Mouse (Mus musculus) left cerebral cortex, adult 9 months (tissue): ENCODE results near the gene Gm20431.

Source experiments
- DNase-seq, 2 experiments: peaks; one replicate each; pipeline ENCODE4 v3.0.0; 2022; ENCODE audit warnings: low spot score in 2 of 2

The Gm20431 gene

DNA sequence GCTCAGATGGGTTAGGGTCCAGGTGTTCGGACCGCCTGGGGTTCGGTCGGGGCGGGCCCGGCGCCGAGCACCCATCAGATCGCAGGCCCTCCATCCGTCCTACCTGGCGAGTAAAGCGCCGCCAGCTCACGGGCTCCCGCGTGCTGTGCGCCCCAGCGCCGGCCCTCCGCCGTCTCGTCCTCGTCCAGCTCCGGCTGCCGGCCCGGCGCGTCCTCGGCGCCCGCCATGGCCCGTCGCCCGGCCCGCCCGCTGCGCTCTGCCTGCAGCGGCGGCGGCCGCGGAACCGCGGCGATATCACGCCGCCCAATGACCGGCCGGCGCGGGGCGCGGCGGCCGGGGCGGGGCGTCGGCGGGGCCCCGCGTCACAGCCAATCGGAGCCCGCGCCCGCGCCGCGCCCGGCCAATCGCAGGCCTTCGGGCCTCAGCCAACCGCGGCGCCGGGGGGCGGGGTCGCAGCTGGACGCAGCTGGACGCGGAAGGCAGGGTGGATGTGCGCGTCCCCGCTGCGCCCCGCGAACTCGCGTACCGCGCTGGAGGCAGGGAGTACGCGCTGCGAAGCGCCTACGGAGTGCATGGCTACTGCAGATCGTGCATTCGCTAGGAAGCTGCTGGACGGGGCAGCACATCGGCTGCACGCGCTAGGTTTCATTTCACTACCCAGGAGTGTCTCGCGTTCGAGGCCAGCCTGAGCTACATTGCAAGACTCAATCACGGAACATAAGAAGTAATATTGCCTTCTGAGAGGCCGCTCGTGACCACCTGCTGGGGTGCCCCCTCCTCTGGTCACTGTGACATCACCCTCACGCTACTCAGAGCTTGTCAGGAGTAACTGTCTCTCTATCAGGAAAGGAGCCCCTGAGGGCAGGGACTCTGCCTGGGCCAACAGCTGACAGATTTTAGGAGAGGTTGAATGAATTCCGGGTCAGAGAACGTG is at the start of gene Gm20431:
Gm20431 (minus strand) TSS at position 227 of the 934 bp plus-strand sequence.
- peak; percentile 84 to 93 for DNase-seq

DNA sequence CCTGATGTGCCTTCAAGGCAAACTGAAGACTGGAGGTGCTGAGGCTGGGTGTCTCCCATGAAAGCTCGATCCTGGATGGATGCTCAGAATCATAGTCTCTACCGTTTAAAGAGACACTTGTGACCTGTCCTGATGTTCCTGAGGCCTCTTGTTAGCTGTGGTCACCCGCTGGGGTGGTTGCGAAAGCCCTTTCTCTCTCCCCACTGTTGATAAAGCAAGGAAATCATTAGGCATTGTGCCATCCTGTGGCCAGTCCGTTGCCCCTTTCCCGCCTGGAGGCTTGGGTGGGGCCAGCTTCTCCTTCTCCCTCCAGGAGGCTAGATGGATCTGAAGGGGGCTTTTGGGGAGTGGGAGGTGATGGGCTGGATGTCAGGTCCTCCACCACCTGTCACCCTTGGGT is 49.3 kb upstream of the Gm20431 start:
- DNase-seq = no peak

GRCm38 (mm10) chr2:167709969-167710368 is 48.7 kb upstream of the Gm20431 start:
- DNase-seq = no peak

DNA sequence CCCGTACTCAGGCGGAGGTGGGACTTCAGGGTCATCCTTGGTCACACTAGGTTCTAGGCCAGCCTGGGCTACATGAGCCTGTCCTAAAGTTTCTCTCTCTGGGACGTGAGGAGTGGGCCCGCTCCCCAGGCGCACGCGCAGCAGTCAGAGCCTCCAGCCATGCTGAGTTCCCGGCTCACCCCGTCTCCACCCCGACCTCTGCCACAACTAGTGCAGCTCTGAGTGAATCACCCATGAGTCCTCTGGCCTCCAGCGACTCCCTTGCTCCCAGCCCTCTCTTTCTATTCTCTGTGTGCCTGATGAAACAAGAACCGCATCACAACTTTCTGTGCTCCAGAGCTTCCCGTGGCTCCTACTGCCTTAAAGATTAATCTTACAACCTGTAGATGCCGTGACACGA is 47.1 kb upstream of the Gm20431 start:
- no peak for DNase-seq

- no peak for DNase-seq
Measured at GRCm38 (mm10) chr2:167706183-167706939, 45.1 kb upstream of the Gm20431 start.

DNA sequence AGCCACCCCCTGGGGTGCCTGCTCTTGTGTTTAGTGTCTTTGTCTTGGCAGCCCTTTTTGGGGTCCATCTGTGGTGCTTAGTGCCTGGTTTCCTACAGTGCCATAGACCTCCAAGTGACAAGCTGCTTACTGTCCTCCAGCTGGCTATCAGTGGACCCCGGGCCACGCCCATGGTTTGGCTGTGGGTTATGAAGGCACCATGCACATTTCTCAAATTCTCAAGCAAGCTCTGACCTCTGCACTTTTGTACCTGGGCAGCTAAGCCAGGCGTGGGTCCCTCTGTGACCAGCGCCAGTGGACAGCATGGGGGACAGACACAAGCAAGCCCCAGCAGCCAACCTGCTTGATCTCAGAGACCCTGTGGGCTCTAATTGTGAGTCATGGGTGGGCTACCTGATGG is 43.1 kb upstream of the Gm20431 start:
- no peak for DNase-seq

DNA sequence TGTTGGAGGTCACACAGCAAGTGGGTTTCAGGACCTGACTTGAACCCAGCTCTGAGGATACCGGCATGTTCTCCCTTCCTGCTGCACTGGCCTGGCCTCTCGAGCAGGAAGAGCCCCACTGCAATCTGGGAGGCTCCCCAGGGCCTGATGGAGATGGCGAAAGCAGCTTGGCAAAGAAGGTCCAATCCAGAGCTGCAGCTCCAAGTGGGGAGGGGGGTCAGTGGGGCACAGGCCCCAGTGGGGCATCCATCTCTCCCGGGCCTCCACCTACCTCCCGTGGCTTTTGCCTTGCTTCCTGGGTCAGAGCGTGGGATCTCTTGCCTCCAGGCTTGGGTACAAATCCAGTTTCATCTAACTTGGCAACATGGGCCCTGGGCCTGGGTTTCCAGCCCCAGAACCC is 40.8 kb upstream of the Gm20431 start:
- no peak for DNase-seq

GRCm38 (mm10) chr2:167701472-167701871 is 40.2 kb upstream of the Gm20431 start:
- DNase-seq = no peak

- DNase-seq = no peak
Measured at GRCm38 (mm10) chr2:167700018-167700417, 38.7 kb upstream of the Gm20431 start.

DNA sequence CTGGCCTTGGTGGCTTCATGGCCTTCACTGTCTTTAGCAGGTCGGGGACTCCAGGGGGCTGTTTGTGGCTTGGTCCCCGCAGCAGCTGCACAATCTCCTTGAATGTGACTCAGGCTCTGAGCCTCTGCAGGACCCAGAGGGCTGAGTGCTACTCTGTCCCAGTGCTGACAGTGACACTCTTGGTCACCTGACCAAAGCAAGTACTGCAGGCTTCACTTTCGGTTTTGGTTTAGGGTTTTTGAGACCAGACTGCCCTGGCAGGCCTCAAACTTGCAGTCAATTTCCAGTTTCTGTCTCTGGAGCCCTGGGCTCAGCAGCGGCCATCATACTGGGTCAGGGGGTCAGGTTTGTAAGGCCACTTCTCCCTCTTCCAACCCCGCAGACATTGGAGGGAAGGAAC is 36.6 kb upstream of the Gm20431 start:
- no peak for DNase-seq

- DNase-seq = no peak
Measured at GRCm38 (mm10) chr2:167696143-167696542, 34.8 kb upstream of the Gm20431 start.

GRCm38 (mm10) chr2:167695491-167695890 is 34.2 kb upstream of the Gm20431 start:
- no peak for DNase-seq

DNA sequence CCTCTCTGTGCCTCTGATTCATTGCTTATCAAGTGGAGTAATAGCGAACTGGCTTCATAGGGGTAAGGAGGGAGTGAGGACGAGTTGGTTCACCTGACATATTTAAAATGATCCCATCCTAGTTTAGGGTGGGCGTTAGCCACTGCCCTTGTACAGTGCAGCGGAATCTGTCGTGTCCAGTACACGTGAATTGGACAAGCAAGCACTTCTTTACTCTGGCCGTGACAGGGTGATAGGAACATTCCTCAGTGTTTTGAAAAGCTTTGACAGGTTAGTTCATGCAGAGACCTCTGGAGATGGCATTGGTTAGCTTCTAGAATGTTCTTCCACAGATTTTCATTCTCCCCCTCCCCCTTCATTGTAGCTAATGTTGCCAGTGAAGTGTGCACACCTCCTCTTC is 33.7 kb upstream of the Gm20431 start:
- DNase-seq = no peak

DNA sequence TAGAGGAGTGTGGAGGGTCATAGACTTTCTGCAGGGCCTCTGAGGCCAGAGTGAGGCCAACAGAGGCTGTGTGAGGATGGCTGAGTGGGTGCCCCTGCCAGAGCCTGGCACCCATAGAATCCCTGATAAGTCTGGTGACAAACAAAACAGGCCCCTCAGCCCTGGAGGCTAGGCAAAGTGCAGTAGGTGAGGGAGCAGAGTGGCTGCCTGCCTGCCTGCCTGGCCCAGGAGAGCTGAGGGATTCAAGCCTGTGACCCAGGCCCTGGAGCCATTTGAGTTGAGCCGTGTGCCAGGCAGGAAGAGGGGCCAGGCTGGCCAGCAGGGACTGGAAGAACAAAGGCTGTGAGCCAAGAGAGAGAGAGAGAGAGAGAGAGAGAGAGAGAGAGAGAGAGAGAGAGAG is 32.9 kb upstream of the Gm20431 start:
- DNase-seq = no peak

DNA sequence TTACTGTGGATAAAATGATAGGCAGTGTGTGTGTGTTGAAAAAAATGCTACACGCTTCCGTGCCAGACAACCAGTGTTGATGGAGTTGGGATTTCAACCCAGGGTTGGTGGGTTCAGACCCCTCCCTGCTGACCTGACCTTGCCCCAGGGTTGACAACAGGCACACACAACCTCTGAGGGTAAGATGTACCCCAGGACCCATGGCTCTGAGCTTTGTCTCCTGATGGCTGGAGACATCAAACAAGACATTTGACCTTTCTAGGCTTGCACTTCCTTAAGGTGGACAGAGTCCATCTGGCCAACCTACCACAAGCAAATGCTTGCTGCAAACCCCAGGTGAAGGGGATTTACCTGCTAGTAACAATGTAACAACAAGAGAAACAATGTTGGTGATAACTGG is 32.2 kb upstream of the Gm20431 start:
- DNase-seq = no peak

- DNase-seq = no peak
Measured at GRCm38 (mm10) chr2:167692831-167693230, 31.5 kb upstream of the Gm20431 start.

- DNase-seq = peak in 1 of 2 experiments; percentile 55
Measured at GRCm38 (mm10) chr2:167691871-167692661, 30.8 kb upstream of the Gm20431 start.

- no peak for DNase-seq
Measured at GRCm38 (mm10) chr2:167691410-167691809, 30.1 kb upstream of the Gm20431 start.

GRCm38 (mm10) chr2:167690962-167691311 is 29.6 kb upstream of the Gm20431 start:
- DNase-seq = peak in 1 of 2 experiments; percentile 41

DNA sequence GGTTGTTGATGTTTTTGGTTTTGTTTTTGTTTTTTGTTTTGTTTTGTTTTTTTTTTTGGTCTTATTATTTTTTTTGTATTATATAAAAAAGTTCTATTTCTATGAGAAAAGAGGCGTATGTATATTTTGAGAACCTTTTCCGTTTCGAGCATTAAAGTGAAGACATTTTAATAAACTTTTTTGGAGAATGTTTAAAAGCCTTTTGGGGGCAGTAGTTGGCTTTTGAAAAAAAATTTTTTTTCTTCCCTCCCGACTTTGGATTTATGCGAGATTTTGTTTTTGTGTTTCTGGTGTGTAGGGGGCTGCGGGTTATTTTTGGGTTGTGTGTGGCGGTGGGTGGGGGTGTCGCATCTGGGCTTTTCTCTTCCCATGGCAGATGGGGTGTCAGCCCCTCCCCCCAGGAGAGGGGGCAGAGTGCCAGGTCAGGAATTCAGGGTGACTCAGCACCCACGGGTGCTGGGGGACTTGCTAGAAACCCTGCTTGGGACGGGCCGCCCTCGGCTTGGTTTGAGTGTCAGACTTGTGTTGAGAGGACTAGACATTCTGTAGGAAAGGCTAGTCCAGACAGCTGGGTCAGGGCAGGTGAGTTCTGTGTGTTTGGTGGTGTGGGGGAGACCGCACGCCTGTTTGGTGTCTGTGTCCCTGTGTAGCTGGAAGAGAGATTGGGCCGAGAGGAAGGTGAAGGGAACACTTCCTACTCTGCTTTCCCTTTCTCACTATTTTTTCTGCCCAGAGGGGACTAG is 29.1 kb upstream of the Gm20431 start:
- DNase-seq = peak in 1 of 2 experiments; percentile 55

GRCm38 (mm10) chr2:167689501-167690218 is 28.4 kb upstream of the Gm20431 start, which contains the start of gene Tmem189:
TSS of gene Tmem189 (minus strand) at chr2:167689822.
- DNase-seq = peak in 1 of 2 experiments; percentile 55
